Mouse (Mus musculus): ENCODE results near the gene Rarg.

Rarg gene

DNA sequence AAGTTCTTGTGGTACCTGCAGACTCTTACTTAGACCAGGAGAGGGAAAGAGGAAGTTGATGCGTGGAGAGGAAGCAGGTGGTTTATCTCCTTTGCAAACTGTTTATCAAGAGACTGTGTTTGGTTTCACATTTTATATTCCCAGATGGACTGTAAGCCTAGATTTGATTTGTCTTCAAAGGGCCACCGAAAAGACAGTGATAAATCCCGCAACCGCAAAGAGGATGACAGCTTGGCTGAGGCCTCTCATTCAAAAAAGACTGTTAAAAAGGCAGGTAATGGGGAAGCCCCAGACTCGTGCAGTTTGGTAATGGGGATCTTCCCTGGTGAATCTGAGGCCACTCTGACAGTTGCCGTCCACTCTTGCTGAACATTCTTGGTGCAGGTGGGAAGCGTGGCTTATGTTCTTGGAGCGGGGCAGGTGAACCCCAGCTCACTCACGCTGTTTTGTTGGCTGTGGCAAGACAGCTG is 49.2 kb downstream of the Rarg start:
- no peak for DNase-seq (ENCODE audit: inconsistent age in 2 of 2, low spot score in 1 of 2)

DNA sequence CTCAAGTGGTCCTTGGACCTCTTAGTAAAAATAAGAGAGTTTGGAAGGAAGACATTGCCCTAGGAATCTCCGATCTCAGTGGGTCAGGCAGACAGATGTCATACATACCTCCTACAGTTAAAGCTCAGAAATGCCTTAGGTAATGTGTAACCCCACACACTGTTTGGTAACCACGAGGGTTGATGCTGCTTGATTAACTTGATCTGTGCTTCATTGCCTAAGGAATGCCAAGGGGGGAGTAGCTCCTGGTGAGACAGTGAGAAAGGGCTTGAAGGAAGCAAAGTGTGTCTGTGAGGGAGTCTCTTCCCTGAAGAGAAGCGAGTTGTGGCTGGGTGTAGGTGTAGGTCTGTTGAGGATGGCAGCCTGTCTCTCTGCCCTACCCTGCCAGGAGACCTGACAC is 50.0 kb downstream of the Rarg start:
- no peak for DNase-seq (ENCODE audit: inconsistent age in 2 of 2, low spot score in 1 of 2)

DNA sequence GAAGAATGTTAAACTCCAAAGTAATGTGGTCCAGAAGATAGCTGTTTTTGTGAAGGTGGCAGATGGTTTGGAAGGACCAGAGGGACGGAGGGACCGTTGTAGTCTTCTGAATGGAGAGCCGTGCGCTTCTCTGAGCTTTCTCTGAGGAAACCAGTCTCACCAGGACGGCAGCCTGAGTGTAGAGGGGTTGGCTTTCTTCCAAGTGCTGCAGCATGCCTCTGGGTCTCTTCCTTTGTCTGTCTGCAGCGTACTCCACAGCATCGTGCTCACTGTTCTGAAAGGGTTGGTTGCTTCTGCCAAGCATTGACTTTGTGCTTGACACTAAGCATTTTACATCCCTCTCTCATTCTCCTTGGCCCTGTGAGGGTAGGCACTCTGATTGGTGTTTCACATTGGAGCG is 51.5 kb downstream of the Rarg start:
- DNase-seq (ENCODE audit: inconsistent age in 2 of 2, low spot score in 1 of 2), result peak in 1 of 2 experiments; percentile 66

DNA sequence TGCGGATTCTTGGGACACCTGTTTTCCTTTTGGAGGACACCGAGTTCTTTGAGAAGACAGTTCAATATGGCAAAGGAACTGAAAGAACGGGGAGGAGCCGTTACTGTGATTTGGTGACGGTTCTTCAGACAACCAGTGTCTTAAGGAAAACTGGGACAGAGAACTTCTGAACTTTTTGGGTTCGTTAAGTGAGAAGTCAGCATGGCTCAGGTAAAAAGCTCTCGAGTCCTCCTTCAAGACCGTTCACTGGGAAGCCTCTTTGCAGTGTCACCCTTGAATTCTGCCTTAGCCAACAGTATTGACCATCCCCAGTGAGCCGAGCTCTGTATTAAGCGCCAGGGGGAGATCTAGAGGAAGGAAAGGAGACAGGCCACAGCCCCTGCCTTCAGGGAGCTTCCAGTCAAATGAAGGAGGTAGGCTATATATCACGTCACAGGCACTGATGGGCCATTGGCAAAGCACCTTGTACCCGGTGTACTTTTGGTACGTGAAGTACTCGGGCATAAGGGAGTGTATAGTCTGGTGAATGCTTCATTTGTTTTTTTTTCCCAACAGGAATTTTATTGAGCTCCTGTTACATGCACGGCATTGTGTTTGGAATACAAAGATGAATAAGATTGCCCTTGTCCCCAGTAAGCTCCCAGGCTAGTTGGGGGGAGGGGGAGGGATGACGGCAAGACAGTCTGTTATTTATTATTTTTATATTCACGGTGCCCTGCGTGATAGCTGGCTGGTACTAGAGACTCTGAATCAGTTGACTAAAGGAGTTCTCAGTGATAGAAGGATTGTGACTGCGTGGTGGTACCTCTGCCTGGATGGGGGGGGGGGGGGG is 52.4 kb downstream of the Rarg start, which contains the start of gene Csad:
Csad (minus strand) TSS at position 51 of the 832 bp plus-strand sequence.
- peak; percentile 42 to 67 for DNase-seq (ENCODE audit: inconsistent age in 2 of 2, low spot score in 1 of 2)

DNA sequence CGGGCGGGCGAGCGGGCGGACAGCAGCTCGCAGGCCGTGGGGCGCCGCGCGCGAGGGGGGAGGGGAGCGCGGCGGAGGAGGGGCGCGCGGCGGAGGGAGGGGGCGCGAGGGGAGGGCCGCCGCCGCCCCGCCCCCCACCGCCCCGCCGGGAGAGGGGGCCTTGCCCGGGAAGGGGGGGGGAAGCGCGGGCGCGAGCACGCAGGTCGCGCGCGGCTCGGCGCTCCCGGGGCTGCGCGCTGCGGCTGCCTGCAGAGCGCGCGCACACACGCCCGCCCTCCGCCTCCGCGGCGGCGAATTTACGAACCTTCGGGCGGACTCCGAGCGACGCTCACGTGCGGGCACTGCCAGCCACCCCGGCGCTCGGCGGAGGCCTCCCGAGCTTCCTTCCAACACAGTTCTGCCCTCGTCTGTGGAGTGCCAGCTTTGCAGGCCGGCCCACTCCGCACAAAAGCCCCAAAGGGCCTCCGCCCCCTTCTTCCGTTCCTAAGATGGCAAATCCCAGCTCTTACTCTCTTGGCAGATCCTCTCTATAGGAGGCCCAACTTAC is 53.4 kb downstream of the Rarg start:
- peak; percentile 80 to 89 for DNase-seq (ENCODE audit: inconsistent age in 2 of 2, low spot score in 1 of 2)

DNA sequence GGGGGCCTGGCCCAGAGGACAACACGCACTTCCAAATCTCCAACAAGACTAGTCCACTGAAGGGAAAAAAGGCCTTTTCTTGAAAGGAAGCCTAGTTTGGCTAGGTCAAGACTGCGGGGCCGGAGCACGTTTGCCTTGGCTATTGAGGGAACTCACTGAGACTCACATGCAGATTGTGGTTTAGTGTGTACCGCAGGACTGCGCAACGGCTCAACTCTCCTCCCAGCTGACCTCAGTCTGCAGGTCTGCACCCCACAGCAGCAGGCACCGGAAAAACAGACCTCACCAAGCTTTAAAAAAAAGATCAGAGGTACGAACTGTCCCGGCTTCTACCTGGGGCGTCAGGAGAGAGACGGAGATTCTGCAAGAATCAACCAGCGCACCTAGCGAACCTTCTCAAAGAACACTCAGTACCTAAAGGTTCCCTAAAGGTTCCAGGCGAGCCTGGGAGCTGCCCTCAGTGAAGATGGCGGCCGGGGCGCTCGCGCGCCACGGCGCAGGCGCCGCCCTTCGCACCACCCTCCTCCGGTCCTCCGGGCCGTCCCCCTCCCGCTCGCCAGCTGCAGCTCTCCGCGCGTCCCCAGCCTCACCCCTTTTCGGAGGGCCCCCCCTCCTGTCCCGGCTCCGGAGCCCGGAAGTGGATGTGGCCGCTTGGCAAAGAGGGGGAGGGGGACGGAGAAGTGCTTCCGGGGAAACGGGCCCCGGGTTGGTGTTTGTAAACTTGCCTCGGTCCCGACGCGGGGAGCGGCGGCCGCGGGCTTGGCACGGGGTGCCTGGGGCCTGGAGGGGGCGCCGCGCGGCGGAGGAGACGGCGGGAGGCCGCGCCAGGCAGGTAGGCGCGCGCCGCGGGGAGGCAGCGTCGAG is 54.1 kb downstream of the Rarg start, which contains the start of gene Zfp740:
Zfp740 (plus strand) TSS at position 279 of the 864 bp plus-strand sequence.
- DNase-seq (ENCODE audit: inconsistent age in 2 of 2, low spot score in 1 of 2), result peak; percentile 98 to 99

DNA sequence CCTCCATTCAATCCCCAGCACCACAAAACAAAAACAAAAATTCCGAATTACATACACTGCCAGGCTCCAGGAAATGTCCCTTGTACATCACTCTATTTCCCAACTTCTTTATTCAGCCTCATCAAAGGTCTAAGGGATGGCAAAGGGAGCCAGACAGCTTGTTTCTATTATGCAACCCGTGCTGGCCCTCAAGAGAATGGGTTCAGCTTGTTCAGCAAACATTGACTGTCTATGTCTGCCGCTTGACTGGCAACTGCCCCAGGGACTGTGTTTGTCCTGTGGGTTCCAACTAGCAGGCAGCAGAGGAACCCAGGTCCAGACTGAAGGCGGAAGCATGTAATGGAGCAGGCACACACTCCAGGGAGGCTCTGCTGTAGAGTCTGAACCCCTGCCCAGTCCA is 58.5 kb downstream of the Rarg start:
- peak in 1 of 2 experiments; percentile 44 for DNase-seq (ENCODE audit: inconsistent age in 2 of 2, low spot score in 1 of 2)

DNA sequence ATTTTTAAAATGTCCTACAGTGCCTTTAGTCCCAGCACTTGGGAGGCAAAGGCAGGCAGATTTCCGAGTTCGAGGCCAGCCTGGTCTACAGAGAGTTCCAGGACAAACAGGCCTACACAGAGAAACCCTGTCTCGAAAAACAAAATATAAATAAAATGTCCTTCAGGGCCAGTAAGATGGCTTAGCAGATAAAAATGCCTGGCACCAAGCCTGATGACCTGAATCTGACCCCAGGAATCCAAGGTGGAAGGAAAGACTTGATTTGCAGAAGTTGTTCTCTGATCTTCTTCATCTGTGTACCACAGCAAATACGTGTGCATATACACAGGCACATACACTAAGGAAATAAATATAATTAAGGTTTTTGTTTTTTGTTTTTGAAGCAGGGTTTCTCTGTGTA is 61.9 kb downstream of the Rarg start:
- peak in 1 of 2 experiments; percentile 57 for DNase-seq (ENCODE audit: inconsistent age in 2 of 2, low spot score in 1 of 2)

DNA sequence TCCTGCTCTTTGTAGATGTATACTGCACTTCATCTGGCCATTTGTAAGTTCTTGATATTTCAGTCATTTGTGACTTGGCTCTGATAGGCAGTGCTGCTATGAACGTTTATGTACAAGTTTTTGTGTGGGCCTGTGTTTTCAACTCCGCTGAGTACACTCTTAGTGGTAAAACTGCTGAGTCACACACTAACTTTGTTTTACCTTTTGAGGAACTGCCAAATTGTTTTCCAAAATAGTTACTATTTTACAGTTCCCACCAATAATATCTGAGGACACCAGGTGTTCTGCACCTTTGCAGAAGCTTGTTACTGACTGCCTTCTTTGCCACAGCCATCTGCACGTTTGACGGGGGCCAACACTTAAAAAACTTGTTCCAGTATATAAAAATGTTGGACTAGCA is 62.9 kb downstream of the Rarg start:
- DNase-seq (ENCODE audit: inconsistent age in 2 of 2, low spot score in 1 of 2), result no peak

DNA sequence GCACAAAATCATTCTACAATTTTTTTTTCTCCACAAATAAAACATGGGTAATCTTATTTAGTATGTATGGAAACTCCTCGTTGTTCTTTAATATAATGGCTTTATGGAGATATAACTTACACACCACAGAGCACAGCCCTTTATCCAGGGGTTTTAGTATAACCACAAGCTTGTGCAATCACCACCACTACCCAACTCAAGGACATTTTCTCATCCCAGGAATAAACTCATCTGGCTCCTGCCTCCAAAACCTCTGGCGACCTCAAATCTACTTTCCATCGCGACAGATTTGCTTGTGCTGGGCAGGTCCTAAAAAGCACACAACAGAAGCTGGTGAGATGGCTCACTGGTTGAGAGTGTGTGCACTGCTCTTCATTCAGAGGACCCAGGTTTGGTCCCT is 63.7 kb downstream of the Rarg start:
- peak in 1 of 2 experiments; percentile 42 for DNase-seq (ENCODE audit: inconsistent age in 2 of 2, low spot score in 1 of 2)

DNA sequence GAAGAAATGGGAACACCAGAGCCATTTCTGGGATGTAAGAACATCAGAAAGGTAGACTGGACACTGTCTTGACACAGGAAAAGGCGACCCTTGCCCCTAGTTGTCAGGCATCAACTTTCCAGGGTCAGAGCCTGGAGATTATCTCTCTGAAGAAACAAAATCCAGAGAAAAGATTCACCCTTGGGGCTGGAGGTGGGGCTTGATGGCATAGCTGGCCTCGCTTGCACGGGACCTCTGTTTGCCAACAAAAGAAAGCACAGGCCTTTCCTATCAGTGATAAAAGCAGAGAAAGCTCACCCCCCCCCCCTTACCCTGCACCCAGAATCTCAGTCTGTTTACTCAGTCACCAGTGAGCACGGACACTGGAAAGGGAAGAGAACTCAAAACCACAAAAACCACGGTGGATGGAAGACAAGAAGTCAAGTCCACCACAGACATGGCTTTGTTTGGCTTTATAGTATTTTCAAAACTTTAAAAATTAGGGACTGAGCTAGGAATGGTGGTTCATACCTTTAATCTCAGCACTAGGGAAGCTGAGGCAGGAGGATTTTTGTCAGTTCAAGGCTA is 64.4 kb downstream of the Rarg start:
- no peak for DNase-seq (ENCODE audit: inconsistent age in 2 of 2, low spot score in 1 of 2)

DNA sequence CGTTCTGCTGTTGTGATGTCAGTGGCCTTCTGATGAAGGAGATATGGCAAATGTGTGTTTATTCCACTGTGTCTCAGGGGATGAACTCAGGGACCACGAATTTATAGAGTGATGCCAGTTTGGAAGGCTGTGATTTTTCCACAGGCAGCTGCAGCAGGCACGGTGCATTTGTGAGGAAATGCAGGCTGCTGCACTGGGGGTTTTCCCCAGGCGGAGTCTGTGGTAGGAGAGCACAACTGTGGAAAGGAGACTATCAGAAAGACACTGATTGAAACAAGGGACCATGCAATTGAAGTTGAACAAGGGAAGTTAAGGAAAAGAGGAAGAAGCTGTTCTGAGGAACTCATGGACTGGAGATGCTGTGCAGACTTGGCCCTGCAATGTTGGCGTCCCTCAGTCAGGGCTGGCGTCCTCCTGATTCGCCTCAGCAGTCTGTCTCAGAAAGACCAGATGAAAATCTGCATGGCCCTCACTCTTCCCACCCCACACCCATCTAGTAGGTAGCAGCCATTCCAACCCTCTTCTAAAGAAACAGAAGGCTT is 65.0 kb downstream of the Rarg start:
- peak in 1 of 2 experiments; percentile 35 for DNase-seq (ENCODE audit: inconsistent age in 2 of 2, low spot score in 1 of 2)

DNA sequence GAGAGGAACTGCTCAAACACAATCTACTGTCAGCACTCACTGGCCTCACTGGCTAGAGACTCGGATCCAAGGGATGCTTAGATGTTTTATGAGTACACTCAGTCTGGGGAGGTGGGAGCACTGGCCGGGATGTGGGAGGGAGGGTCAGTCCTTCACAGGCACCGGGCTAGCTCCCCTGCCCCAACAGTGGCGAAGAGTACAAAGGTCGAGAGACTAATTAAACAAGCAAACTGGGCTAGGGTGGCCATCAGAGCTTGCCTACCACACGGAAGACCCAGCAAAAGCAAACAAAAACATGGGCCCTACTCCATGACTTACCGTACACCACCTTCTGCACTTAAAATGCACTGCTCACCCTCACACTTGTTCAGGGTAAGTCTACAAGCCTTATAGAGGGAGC is 65.6 kb downstream of the Rarg start:
- peak in 1 of 2 experiments; percentile 26 for DNase-seq (ENCODE audit: inconsistent age in 2 of 2, low spot score in 1 of 2)

DNA sequence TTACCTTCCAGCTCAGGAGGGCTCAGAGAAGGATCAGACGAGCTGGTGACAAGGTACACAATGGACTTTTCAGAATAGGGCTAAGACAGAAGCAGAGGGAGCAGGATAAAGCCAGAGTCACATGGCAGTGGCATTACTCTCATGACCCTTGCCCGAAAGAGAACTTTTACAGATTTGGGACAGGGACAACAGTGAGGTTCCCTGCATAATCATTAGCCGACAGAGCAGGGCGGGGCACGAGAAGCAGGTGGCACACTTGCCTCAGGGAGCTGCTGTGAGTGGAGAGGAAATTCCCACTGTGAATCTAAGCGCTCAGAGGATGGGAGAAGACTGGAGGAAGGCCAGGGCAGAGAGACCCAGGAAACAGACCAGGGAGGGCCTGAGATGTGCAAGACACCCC is 68.4 kb downstream of the Rarg start:
- peak in 1 of 2 experiments; percentile 26 for DNase-seq (ENCODE audit: inconsistent age in 2 of 2, low spot score in 1 of 2)

DNA sequence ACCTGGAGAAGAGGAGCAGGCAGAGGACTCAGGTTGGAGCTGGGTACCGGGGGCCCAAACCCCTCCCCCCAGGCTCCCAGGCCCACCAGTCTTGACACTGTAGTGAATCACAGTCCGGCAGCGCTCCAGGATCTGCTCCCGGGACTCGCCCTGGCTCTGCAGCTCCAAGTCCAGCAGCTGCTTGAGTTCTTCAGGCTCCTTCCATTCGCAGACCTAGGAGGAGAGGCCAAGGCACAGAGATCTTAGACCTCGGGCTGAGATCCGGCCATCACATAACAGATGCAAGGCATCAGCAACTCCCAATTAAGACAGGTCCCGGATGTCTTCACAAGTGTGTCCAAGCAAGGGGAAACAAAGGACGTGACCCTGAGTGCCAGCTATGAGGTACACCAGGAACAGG is 69.2 kb downstream of the Rarg start:
- DNase-seq (ENCODE audit: inconsistent age in 2 of 2, low spot score in 1 of 2), result no peak

DNA sequence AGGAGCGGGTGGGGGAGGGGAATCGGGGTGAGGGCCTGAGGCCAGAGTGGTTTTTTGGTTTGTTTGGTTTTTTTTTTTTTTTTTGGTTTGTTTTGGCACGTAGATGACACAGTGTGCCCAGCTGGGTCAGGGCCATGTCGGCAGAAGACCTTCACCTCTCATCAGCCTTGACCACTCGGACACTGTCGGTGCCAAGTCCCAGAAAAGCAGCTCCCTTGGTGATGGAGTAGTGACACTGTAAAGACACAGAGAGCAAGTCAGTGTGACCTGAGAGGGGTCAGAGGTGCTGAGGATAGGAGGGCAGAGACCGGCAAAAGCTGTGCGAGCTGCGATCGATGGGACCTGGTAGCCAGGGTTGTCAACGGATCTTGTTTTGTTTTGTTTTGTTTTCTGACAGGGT is 71.1 kb downstream of the Rarg start:
- peak; percentile 63 to 79 for DNase-seq (ENCODE audit: inconsistent age in 2 of 2, low spot score in 1 of 2)

All from adrenal gland, adult (tissue).